Comparison of ENCODE assay signal across 24 mouse cellular contexts in the genomic region with DNA sequence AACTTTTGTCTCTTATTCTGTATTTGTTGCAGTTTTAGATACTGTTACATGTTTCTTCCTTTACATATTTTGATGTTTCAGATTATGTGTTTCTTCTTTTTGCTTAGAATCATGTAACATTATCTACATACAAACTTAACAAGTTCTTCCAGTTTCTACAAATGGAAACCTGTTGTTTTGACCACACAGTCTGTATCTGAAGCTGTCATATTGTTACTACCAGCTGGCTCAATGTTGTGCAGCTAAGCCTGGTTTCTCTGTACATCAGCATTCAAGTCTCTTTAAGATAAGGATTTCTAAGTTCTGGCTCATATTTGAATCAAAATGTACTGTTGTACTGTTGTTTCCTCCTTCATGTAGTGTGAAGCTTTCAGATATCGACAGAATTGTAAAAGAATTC.
DNase-seq lines count a peak whose midpoint lies in the region; ATAC-seq and TF ChIP-seq lines count a peak whose summit lies in the region.
"Had no signal": no experiment of that assay in that cellular context is flagged by ENCODE, and none has a peak within 500 bp of the region (broad histone marks: within the 10 kb centered on the region; RNA-seq: fewer than 3 reads in every experiment).

No protein-coding gene starts in this region.

- no peak for TF ChIP-seq POLR2A in cerebellum, adult 2 months (IDR thresholded peaks at IDR 0.05; ENCODE audit: borderline replicate concordance, insufficient read depth, low read length)

- no peak for TF ChIP-seq CTCF in forebrain, postnatal 0 days (IDR thresholded peaks at IDR 0.05; ENCODE audit: low read depth)
- no peak for TF ChIP-seq CTCF in cerebellum, adult 2 months (IDR thresholded peaks at IDR 0.05; ENCODE audit: borderline replicate concordance, insufficient read depth, low read depth, low read length)

- no peak overlapping the region for H3K4me2 ChIP-seq in forebrain, postnatal 0 days (ENCODE audit: low read depth)
- H3K4me2 ChIP-seq in forebrain, embryonic 14.5 days (ENCODE audit: low read length), result no peak overlapping the region
- no peak overlapping the region for H3K4me2 ChIP-seq in hindbrain, embryonic 14.5 days (replicated peaks)
- no peak overlapping the region for H3K4me2 ChIP-seq in hindbrain, embryonic 12.5 days (replicated peaks)

- H3K4me3 ChIP-seq in forebrain, postnatal 0 days (ENCODE audit: low read depth, low read length), result no peak overlapping the region
- H3K4me3 ChIP-seq in forebrain, embryonic 14.5 days (ENCODE audit: low read depth, low read length), result no peak overlapping the region
- H3K4me3 ChIP-seq in hindbrain, embryonic 14.5 days (replicated peaks; ENCODE audit: low read length), result no peak overlapping the region
- no peak overlapping the region for H3K4me3 ChIP-seq in hindbrain, embryonic 12.5 days
- no peak overlapping the region for H3K4me3 ChIP-seq in cerebellum, adult 2 months (replicated peaks; ENCODE audit: insufficient read depth, low read depth, low read length)

- H3K36me3 ChIP-seq in forebrain, postnatal 0 days (ENCODE audit: insufficient read depth), result no peaks in the 10 kb centered on the region
- no peaks in the 10 kb centered on the region for H3K36me3 ChIP-seq in forebrain, embryonic 14.5 days (ENCODE audit: control insufficient read depth, insufficient read depth, low read length)
- H3K36me3 ChIP-seq in hindbrain, embryonic 14.5 days (replicated peaks; ENCODE audit: control insufficient read depth, insufficient read depth), result no peaks in the 10 kb centered on the region
- no peaks in the 10 kb centered on the region for H3K36me3 ChIP-seq in hindbrain, embryonic 12.5 days
- H3K36me3 ChIP-seq: G1E had no signal

- H3K4me1 ChIP-seq in forebrain, postnatal 0 days (ENCODE audit: insufficient read depth), result no peaks in the 10 kb centered on the region
- H3K4me1 ChIP-seq in forebrain, embryonic 14.5 days (ENCODE audit: control insufficient read depth, insufficient read depth, low read length), result no peaks in the 10 kb centered on the region
- no peaks in the 10 kb centered on the region for H3K4me1 ChIP-seq in hindbrain, embryonic 14.5 days (replicated peaks; ENCODE audit: control insufficient read depth, insufficient read depth, low read length)
- no peaks in the 10 kb centered on the region for H3K4me1 ChIP-seq in hindbrain, embryonic 12.5 days
- no peaks in the 10 kb centered on the region for H3K4me1 ChIP-seq in cerebellum, adult 2 months (ENCODE audit: control insufficient read depth, insufficient read depth, low read length)

- no peaks in the 10 kb centered on the region for H3K9me3 ChIP-seq in forebrain, postnatal 0 days (ENCODE audit: low read length)
- no peaks in the 10 kb centered on the region for H3K9me3 ChIP-seq in forebrain, embryonic 14.5 days (replicated peaks; ENCODE audit: control insufficient read depth, low read length)
- H3K9me3 ChIP-seq in hindbrain, embryonic 14.5 days (ENCODE audit: control insufficient read depth, low read length), result no peaks in the 10 kb centered on the region
- no peaks in the 10 kb centered on the region for H3K9me3 ChIP-seq in hindbrain, embryonic 12.5 days (replicated peaks)
- H3K9me3 ChIP-seq: G1E had no signal

- WGBS in forebrain, postnatal 0 days, result 80% methylated on average over 1 of the region's 1 CpGs
- WGBS in forebrain, embryonic 14.5 days, result 82% methylated on average over 1 of the region's 1 CpGs
- WGBS in hindbrain, embryonic 14.5 days, result 79% methylated on average over 1 of the region's 1 CpGs
- 91% methylated on average over 1 of the region's 1 CpGs for WGBS in hindbrain, embryonic 12.5 days
- 84% methylated on average over 1 of the region's 1 CpGs for WGBS in cerebellum, adult 2 months

- H3K27me3 ChIP-seq in forebrain, postnatal 0 days (ENCODE audit: insufficient read depth, low read length), result no peaks in the 10 kb centered on the region
- no peaks in the 10 kb centered on the region for H3K27me3 ChIP-seq in forebrain, embryonic 14.5 days (replicated peaks; ENCODE audit: control insufficient read depth, insufficient read depth, low read length)
- H3K27me3 ChIP-seq in hindbrain, embryonic 14.5 days (ENCODE audit: control insufficient read depth, insufficient read depth, low read length), result no peaks in the 10 kb centered on the region
- H3K27me3 ChIP-seq in hindbrain, embryonic 12.5 days, result no peaks in the 10 kb centered on the region
- no peaks in the 10 kb centered on the region for H3K27me3 ChIP-seq in cerebellum, adult 2 months (ENCODE audit: control insufficient read depth, insufficient read depth, low read length)
- H3K27me3 ChIP-seq: CH12.LX had no signal

- ATAC-seq in forebrain, postnatal 0 days, result peak; percentile 78
- ATAC-seq in forebrain, embryonic 14.5 days, result no peak
- no peak for ATAC-seq in hindbrain, embryonic 14.5 days (ENCODE audit: low FRiP score)
- ATAC-seq in hindbrain, embryonic 12.5 days (ENCODE audit: low FRiP score), result no peak
- ATAC-seq: activated CD4-positive, CD25-positive, alpha-beta regulatory T cell, adult 4 months; CD4-positive, CD25-positive, alpha-beta regulatory T cell, adult 4 months; Patski had no signal

- peak; percentile 67 for DNase-seq in forebrain, postnatal 0 days
- DNase-seq in forebrain, embryonic 14.5 days (ENCODE audit: low spot score), result no peak
- peak; percentile 5 for DNase-seq in hindbrain, embryonic 14.5 days (ENCODE audit: low spot score)
- peak; percentile 0 for DNase-seq in brain, adult 2 months (ENCODE audit: low read depth, low spot score)
- DNase-seq in brain, embryonic 18.5 days (ENCODE audit: low read depth, low spot score), result peak; percentile 36
- DNase-seq in kidney, postnatal 14 days, result no peak
- no peak for DNase-seq in cerebellum, adult 2 months
- DNase-seq: adrenal gland, adult 2 months; adrenal gland, adult 8-10 months; adrenal gland, postnatal 10 days; adrenal gland, postnatal 14 days; adrenal gland, postnatal 25 days; adrenal gland, postnatal 36 days; B cell, adult 2 months; cerebellum, adult 11 months; cerebellum, adult 11-12 months; cerebellum, adult 18-20 months; cerebellum, adult 8-10 months had no signal

- H3K27ac ChIP-seq in forebrain, postnatal 0 days (ENCODE audit: low read depth, low read length), result no peak overlapping the region
- H3K27ac ChIP-seq in forebrain, embryonic 14.5 days (ENCODE audit: low read depth, low read length), result no peak overlapping the region
- H3K27ac ChIP-seq in hindbrain, embryonic 14.5 days, result no peak overlapping the region
- H3K27ac ChIP-seq in hindbrain, embryonic 12.5 days, result no peak overlapping the region
- no peak overlapping the region for H3K27ac ChIP-seq in cerebellum, adult 2 months (ENCODE audit: insufficient read depth, low read length)

- H3K9ac ChIP-seq in forebrain, postnatal 0 days, result no peak overlapping the region
- H3K9ac ChIP-seq in forebrain, embryonic 14.5 days (ENCODE audit: low read length), result no peak overlapping the region
- no peak overlapping the region for H3K9ac ChIP-seq in hindbrain, embryonic 14.5 days
- H3K9ac ChIP-seq in hindbrain, embryonic 12.5 days, result no peak overlapping the region

Comparison
In these comparisons a context has a peak if more than half of its experiments do, and no peak if none do; other contexts are left out.
1. DNase-seq: peak in forebrain, postnatal 0 days (single experiment), hindbrain, embryonic 14.5 days (single experiment), brain, adult 2 months (single experiment) and brain, embryonic 18.5 days (single experiment); none in forebrain, embryonic 14.5 days (single experiment), kidney, postnatal 14 days (single experiment) and cerebellum, adult 2 months (0 of 2).